Mouse (Mus musculus) thymus, postnatal 4 days (tissue): ENCODE data around the gene Ugt1a1.
"Not testable (repeated sequence)": the region's sequence is repeated elsewhere in the genome, so short reads cannot be mapped to it uniquely, and the experiment has no call there.

ENCODE experiments used
- DNase-seq: peaks from one replicate; pipeline ENCODE4 v3.0.0; 2021

Gene Ugt1a1

GRCm38 (mm10) chr1:88218591-88218990, 6.8 kb downstream of the Ugt1a1 start:
- no peak for DNase-seq

DNA sequence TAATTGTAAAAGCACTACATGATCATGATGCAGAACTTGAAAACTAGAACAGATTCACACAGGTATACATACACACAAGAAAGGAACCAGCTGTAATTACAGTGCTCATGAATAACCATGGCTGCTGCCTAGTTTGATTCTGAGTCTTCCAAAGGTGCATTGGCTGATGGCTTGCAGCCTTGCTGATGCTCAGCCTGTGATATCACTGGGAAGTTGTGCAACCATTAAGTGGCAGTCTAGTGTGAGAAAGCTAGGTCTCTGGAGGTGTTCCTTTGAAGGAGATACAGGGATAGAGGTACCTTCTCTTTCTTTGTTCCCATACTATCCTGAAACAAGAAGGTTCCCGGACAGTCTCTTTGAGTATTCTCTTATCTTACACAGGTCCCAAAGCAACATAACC, 7.3 kb downstream of the Ugt1a1 start:
- no peak for DNase-seq

DNA sequence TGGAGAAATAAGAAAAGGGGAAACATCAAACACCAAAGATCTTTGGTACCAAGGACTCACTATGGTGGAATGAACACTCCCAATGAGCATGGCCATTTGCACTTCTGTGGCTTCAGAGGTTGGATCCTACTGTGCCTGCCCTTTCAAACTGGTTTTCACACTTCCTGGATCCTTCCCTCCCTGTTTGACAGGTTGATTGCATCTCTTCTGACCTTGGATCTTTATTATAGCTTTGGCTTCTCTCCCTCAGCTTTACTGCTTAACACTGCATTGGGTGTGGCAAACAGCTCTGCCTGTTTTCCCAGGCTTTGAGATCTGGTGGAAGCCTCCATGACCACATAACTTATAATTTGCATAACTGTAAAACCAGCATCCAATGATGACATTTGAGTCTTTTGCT, 8.6 kb downstream of the Ugt1a1 start:
- DNase-seq: no peak

DNA sequence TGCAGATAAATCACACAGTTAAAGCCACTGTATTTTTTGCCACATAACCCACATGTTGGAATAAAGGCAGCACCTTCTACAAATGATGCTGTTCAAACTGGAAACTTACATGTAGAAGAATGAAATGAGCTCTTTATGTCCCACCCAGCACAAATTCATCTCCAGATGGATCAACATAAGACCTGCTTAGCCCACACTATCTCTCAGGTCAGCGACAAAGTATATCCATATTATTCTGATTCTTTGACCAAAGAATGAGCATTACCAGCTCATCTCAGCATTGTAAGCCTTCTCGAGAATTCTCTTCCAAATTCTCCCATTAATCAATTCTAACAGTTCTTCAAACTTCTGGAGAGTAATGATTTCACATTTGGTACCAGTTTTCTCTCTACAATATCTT, 10.5 kb downstream of the Ugt1a1 start:
- DNase-seq: no peak

DNA sequence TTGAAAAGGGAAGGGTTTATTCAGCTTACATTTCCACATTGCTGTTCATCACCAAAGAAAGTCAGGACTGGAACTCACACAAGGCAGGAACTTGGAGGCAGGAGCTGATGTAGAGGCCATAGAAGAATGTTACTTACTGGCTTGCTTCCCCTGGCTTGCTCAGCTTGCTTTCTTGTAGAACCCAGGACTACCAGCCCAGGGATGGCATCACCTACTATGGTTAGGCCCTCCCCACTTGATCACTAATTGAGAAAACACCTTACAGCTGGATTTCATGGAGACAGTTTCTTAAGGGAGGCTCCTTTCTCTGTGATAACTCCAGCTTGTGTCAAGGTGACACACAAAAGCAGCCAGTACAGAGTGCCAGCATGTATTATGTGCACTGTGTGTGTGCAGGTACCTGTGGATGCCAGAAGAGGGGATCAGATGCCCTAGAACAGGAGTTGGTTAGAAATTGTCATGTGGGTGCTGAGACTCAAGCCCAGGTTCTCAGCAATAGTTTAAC, 11.3 kb downstream of the Ugt1a1 start:
- not testable (repeated sequence) for DNase-seq

- peak; percentile 9 for DNase-seq
Observed at GRCm38 (mm10) chr1:88223591-88223990, 11.8 kb downstream of the Ugt1a1 start.

DNA sequence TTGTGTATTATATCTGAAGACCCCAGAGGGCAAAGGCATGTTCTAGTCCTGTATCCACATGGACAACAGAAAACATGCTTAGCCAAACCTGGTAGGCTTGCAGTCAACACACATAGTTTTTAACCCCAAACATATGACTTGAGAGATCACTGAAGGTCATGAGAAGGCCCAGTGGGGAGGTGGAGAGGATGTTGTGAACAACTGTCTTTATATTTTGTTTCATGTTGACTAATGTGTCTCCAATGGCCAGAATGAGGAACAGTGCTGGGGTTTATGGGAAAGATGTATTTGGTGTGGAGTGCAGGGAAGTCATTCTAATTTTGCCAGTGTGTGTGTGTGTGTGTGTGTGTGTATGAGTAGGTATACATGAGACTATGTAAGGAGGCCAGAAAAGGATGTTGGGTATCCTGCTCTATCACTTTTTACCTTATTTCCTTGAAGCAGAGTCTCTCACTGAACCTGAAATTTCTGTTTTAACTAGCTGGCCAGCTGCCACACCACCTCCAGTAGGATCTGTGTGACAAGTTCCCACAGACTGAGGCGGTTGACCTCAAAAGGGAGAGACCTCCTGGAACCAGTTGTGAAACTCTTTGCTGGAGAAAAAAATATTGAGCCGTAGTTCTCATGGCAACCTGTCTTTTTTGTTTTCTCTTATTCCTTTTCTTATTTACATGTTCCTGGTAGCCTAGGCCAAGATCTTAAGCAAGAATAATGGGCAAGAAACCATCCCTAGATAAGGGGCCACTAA, 12.4 kb downstream of the Ugt1a1 start:
- no peak for DNase-seq

GRCm38 (mm10) chr1:88225301-88225700, 13.5 kb downstream of the Ugt1a1 start:
- DNase-seq: not testable (repeated sequence)

GRCm38 (mm10) chr1:88225741-88226140, 14.0 kb downstream of the Ugt1a1 start:
- no peak for DNase-seq

DNA sequence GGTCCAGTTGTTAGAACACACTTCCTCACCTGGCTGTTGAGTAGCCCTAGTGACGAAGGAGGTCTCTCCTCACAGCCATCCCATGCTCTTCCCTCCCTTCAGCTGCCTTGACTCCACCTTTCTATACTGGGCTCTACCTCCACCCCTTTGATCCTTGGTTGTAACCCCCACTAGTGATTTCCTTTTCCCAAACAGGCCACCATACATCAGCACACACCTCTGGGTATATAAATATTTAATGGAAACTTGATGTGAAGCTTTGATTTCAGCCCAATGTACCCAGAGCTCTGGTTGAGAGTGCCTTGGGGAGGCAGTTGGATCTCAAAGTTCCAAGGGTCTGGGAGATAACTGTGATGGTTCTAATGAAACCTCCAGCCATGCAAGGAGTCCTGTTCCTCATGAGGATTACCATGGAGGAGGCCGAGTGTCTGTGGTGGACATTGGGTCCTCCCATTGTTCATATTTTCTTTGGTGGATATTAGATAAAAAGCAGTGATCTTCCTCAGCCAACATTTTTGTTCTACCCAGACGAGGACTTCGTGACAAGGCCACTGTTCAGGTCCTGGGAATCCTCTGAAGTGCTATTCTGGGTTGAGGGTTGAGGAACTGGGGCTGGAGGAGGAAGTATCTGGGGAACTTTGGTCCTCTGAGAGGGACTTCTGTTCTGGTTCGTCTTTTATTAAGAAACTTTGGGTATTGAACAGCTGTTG, 15.1 kb downstream of the Ugt1a1 start, which contains the start of gene Mroh2a:
Gene Mroh2a, plus strand, starts transcription at position 317 of the 710 bp plus-strand sequence.
- no peak for DNase-seq

DNA sequence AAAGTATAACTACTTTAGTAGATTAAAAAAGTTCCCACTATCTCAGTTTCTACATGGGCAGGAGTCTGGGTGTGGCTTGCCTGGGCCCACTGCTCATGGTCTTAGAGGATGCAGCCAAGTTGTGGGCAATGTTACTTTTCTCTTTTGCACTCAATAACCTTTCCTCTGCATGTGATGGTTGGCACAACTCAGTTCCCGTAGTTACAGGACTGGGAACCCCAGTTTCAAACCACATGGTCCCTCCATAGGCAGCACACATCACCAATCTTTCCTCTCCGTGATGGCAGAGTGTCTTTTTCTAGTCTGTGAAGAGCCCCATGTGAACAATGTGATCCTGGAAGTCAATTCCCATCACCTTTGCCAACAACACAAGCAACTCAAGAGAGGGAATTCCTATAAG, 15.7 kb downstream of the Ugt1a1 start:
- DNase-seq: no peak

- peak; percentile 9 for DNase-seq
Observed at GRCm38 (mm10) chr1:88228121-88228520, 16.4 kb downstream of the Ugt1a1 start.

DNA sequence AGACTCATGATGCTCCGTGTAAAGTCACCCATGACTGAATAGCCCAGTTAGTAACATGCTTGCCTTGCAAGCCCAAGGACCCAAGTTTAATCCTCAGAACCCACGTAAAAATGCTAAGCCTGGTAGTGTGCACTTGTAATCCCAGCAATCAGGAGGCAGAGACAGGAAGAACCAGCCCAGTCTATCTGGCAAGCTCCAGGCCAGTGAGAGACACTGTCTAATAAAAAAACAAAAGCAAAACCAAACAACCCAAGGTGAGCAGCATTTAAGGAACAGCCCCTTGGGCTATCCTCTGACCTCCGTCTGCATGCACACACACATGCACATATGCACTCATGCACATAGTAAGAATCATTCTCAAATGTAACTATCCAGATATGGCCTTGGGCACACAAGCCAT, 17.8 kb downstream of the Ugt1a1 start:
- no peak for DNase-seq

DNA sequence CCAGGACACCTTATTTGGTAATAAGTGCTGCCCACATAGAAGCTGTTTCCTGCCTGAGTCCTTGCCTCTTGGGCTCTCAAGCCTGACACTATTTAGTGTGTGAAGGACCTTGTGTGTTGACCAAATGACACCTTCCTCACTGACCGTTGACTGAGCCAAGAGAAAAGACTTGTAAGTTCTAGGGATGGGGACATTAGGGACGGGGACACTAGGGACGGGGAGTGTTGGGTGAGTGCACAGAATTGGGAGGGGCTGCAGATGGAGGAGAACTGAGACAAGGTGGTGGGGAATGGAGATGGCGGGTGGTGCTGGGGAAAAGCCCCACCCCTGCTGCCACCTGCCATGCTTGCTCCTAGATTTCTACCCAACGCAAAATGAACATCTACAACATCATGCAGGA, 18.2 kb downstream of the Ugt1a1 start:
- DNase-seq: peak; percentile 8

DNA sequence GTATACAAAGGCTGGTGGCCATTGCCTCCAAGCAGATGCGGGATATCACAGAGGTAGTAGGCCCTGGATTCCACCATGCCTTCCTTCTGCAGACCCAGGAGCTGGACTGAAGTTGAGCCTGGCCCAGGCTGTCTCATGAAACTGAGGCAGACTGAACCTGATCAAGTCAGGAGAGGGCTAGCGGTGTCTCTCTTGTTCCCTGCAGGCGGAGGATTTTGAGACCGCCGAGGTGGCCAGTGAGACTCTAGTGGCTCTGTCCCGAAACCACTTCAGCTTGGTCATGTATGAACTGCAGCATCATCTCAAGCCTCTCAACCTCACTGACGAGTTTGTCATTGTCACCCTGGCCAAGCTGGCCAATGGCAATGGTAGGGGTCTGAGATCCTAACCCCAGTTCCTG, 18.7 kb downstream of the Ugt1a1 start:
- peak; percentile 12 for DNase-seq

GRCm38 (mm10) chr1:88230981-88231802, 19.4 kb downstream of the Ugt1a1 start:
- no peak for DNase-seq

- DNase-seq: peak; percentile 9
Observed at GRCm38 (mm10) chr1:88231803-88232499, 20.2 kb downstream of the Ugt1a1 start.

DNA sequence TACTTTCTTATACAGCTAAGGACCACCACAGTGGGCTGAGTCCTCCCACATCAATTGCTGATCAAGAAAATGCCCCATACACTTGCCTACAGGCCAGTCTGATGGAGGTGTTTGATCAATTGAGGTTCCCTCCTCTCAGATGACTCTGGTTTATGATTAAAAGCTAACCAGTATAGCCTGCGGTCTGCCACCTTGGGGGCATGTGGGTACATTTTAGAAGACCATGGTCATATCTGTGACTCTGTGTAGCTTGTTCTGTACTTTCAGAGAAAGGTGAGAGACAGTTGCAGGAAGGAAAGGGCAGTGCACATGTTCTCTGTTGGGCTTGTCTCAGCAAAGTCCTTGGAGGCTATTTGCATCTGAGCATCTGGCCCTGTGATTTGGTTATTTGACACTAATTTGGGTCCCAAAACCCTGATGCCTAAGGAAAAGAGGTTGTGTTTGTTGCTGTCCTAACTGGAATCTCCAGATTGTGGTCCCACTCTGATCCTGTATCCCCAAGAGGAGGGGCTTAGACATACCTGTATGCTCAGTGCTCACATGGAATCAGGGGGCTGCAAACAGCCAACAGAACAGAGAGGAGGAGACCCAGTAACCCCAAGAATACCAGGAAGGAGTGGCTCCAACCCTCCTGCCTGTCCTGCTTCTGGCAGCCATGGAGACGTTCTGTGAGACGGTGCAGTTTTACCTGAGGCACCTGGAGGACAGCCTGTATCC, 21.1 kb downstream of the Ugt1a1 start:
- DNase-seq: peak; percentile 12

DNA sequence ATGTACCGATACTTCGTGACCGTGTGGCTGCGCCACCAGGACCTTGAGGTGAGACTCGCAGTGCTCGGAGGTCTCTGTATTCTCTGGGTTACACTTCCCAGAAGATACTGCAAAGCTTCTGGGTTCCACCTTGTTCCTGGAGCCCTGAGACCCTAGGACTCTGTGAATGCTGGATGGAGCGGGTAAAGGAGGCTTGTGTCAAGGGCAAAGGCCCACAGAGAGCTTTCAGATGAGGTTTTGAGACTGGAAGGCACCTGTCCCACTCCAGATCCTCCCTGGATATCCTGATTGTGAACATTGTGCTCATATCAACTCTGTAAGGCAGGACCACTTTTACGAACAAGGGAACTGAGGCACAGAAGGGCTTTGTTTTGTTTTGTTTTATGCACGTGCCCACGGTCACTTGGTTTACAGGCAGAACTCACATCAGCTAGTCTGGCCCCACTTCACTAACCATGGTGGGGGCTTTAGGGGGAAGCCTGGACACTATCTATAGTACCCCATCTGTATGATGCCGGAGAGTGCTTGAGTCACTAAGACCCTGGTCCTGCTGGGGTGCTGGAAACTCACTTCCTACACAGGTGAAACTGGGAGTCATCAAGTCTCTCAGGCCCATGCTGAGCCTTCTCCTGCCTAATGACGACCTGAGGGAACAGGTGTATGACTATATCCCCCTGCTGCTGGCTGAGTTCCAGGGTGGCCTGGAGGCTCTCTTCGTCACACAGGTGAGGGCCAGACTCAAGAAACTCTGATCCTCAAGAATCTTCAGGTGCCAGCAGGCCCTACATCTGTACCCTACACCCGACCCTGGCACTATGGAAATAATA, 21.9 kb downstream of the Ugt1a1 start:
- DNase-seq: peak; percentile 13

- no peak for DNase-seq
Observed at GRCm38 (mm10) chr1:88234248-88234610, 22.5 kb downstream of the Ugt1a1 start.

DNA sequence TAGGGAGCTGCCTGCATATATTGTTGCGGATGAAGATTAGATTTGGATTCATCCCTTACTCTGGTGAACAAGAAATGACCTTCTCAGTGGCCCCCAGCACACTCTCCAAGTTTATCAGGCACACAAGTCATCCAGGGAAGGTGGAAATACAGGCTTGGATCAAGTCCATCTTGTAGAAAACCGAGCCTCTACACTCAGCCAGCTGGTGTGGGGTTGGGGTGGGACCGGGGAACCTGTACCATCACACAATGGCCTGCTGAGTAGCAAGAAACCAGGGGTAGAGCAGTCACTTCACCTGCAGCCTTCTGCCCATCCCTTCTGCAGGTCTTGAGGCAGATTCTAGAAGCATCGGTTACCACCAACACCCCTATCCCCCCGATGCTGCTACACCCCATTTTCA, 22.9 kb downstream of the Ugt1a1 start:
- DNase-seq: no peak
